Mouse (Mus musculus) neural tube, embryonic 14.5 days (tissue): Measurements from ENCODE around the gene Gm21693. TPM values are rescaled to one million over a fixed set of nuclear protein-coding genes. Genes with fewer than 3 reads are reported as not detected.
"Not testable (repeated sequence)": the region's sequence is repeated elsewhere in the genome, so short reads cannot be mapped to it uniquely, and the experiment has no call there.

Source experiments
- ATAC-seq: fragments of 200-750 bp; cut with Nextera tagmentation; 2 replicates; pipeline ENCODE4 v1.8.0; 2017; ENCODE audit warnings: low read depth, mild to moderate bottlenecking, moderate TSS enrichment, moderate library complexity
- H3K27ac ChIP-seq: fragments of 300-500 bp; sonication (generic); 2 replicates; pipeline ENCODE4 v1.5.1; 2014; ENCODE audit warnings: low read depth, mild to moderate bottlenecking, control low read depth, low read length, moderate library complexity, mixed read lengths
- H3K27me3 ChIP-seq: fragments of 300-500 bp; sonication (generic); 2 replicates; pipeline ENCODE4 v1.6.1; 2014; ENCODE audit warnings: low read length; ENCODE audit not compliant: control insufficient read depth, insufficient read depth
- H3K36me3 ChIP-seq: fragments of 300-500 bp; sonication (generic); 2 replicates; pipeline ENCODE4 v1.6.1; 2014; ENCODE audit warnings: low read length, mixed read lengths; ENCODE audit not compliant: control insufficient read depth, insufficient read depth
- H3K4me1 ChIP-seq: fragments of 300-500 bp; sonication (generic); 2 replicates; pipeline ENCODE4 v1.6.1; 2014; ENCODE audit warnings: low read length; ENCODE audit not compliant: control insufficient read depth, insufficient read depth
- H3K4me2 ChIP-seq: fragments of 300-500 bp; sonication (generic); 2 replicates; pipeline ENCODE4 v1.6.1; 2014; ENCODE audit warnings: mild to moderate bottlenecking, low read depth, low read length, control low read depth
- H3K4me3 ChIP-seq: fragments of 300-500 bp; sonication (generic); 2 replicates; pipeline ENCODE4 v1.5.1; 2014; ENCODE audit warnings: low read depth, low read length, control low read depth, mixed read lengths
- H3K9ac ChIP-seq: fragments of 300-500 bp; sonication (generic); replicated peaks from 2 replicates; pipeline ENCODE4 v1.6.1; 2014; ENCODE audit warnings: low read depth, mild to moderate bottlenecking, control low read depth, low read length, mixed read lengths
- H3K9me3 ChIP-seq: fragments of 300-500 bp; sonication (generic); 2 replicates; pipeline ENCODE4 v1.6.1; 2016; ENCODE audit warnings: low read length; ENCODE audit not compliant: control insufficient read depth
- WGBS: fragments of 180-500 bp; shearing (Covaris S2); extraction: QIAGEN DNeasy Blood & Tissue Kit; methylation state at CpG from one replicate; pipeline ENCODE4 v1.1.7; 2014; 5-methylcytosine and 5-hydroxymethylcytosine counted together
- polyA plus RNA-seq: library from polyadenylated mRNA; unstranded; fragments of >200 nt; fragmentation: Nextera tagmentation; extraction: Ambion mirVana; gene quantifications from 2 replicates; pipeline ENCODE4 v1.2.1, GENCODE M21; 2014

Gene Gm21693
- polyA plus RNA-seq, result not detected in 2 replicates

DNA sequence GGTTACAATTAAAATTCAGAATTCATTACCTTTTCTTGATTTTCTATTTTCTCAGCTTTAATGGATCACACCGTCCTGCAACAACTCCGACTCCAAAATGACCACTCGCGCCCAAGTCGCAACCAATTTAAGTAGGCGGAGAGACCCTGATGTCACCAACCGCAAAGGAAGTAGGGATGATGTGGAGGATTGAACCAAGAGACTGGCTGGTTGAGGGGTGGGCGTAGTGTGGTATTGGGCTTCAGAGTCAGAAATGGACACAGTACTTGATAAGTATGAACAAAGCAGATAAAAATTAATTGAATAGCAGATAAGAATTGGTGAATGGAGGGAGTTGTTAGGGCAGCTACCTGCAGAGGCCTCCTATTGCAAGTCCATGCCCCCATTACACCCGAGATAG is at the start of gene Gm21693:
Gene Gm21693, minus strand, starts transcription at position 101 of the 400 bp plus-strand sequence.
- not testable (repeated sequence) for H3K27ac ChIP-seq, H3K4me1 ChIP-seq, H3K27me3 ChIP-seq, H3K4me3 ChIP-seq, H3K36me3 ChIP-seq, H3K9ac ChIP-seq, H3K4me2 ChIP-seq, ATAC-seq, H3K9me3 ChIP-seq
- WGBS, result no CpG with 5 or more reads among the region's 9 CpGs

DNA sequence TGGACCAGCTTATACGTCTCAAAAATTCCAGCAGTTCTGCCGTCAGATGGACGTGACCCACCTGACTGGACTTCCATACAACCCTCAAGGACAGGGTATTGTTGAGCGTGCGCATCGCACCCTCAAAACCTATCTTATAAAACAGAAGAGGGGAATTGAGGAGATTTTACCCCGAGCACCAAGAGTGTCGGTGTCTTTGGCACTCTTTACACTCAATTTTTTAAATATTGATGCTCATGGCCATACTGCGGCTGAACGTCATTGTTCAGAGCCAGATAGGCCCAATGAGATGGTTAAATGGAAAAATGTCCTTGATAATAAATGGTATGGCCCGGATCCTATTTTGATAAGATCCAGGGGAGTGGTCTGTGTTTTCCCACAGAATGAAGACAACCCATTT is 4.5 kb downstream of the Gm21693 start:
- not testable (repeated sequence) for H3K27me3 ChIP-seq, H3K9me3 ChIP-seq, H3K9ac ChIP-seq, ATAC-seq, H3K4me3 ChIP-seq, H3K27ac ChIP-seq, H3K4me2 ChIP-seq, H3K36me3 ChIP-seq, H3K4me1 ChIP-seq
- WGBS, result no CpG with 5 or more reads among the region's 11 CpGs

DNA sequence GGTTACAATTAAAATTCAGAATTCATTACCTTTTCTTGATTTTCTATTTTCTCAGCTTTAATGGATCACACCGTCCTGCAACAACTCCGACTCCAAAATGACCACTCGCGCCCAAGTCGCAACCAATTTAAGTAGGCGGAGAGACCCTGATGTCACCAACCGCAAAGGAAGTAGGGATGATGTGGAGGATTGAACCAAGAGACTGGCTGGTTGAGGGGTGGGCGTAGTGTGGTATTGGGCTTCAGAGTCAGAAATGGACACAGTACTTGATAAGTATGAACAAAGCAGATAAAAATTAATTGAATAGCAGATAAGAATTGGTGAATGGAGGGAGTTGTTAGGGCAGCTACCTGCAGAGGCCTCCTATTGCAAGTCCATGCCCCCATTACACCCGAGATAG is 38.8 kb downstream of the Gm21693 start, which contains the start of gene Gm21677:
Gene Gm21677, minus strand, starts transcription at position 101 of the 400 bp plus-strand sequence.
- not testable (repeated sequence) for H3K27ac ChIP-seq, H3K9ac ChIP-seq, H3K4me3 ChIP-seq, H3K4me2 ChIP-seq, H3K9me3 ChIP-seq, H3K4me1 ChIP-seq, H3K27me3 ChIP-seq, H3K36me3 ChIP-seq, ATAC-seq
- no CpG with 5 or more reads among the region's 9 CpGs for WGBS

Other genes starting within 250 kb of the Gm21693 start
- not detected in 2 replicates for gene Gm21677, start 38.9 kb downstream of the Gm21693 start, polyA plus RNA-seq
- gene Gm21704, start 64.8 kb upstream of the Gm21693 start, polyA plus RNA-seq, result not detected in 2 replicates
- gene Gm21708, start 64.8 kb upstream of the Gm21693 start, polyA plus RNA-seq, result not detected in 2 replicates